Comparison of ENCODE assay signal across 10 mouse cellular contexts in the genomic region with DNA sequence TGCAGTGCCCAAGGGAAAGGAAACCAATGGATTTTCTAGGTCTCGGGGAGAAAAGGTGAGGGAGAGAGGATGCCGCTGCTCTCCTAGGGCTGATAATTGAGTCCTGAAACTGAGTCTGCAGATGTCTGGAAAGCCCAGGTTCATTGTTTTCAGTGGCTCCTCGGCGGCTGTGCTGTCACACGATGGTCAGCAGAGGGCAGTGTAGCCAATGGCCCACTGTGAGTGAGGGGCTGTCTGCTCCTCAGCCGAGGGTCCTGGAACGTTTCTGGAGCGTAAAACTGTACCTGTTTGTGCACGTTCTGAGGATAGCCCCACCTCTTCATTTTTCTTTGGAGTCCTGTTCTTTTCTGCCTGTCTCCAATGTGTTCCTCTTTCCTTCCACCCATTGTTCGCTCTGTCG. TPM values are rescaled to one million over a fixed set of nuclear protein-coding genes. Genes with fewer than 3 reads are reported as not detected.
DNase-seq lines count a peak whose midpoint lies in the region; ATAC-seq and TF ChIP-seq lines count a peak whose summit lies in the region.
"Had no signal": no experiment of that assay in that cellular context is flagged by ENCODE, and none has a peak within 500 bp of the region (broad histone marks: within the 10 kb centered on the region; RNA-seq: fewer than 3 reads in every experiment).

No protein-coding gene starts in this region.

- H3K27ac ChIP-seq in forebrain, embryonic 10.5 days: no peak overlapping the region
- no peak overlapping the region for H3K27ac ChIP-seq in forebrain, embryonic 13.5 days
- no peak overlapping the region for H3K27ac ChIP-seq in liver, adult 2 months (replicated peaks; ENCODE audit: insufficient read depth, low read depth, low read length)
- no peak overlapping the region for H3K27ac ChIP-seq in MEL (ENCODE audit: control insufficient read depth, low read depth, low read length)
- no peak overlapping the region for H3K27ac ChIP-seq in midbrain, embryonic 13.5 days
- H3K27ac ChIP-seq: liver, embryonic 15.5 days had no signal

- DNase-seq in forebrain, embryonic 10.5 days (ENCODE audit: extremely low spot score, low spot score): peak; percentile 51
- DNase-seq in liver, adult 2 months (ENCODE audit: extremely low read depth, low read depth, low spot score): no peak
- DNase-seq in liver (no peak), MEL (ENCODE audit: low read depth, low spot score) (no peak)
- no peak for DNase-seq in gastrocnemius, postnatal 10 days
- DNase-seq in yolk sac, embryonic 10.5 days (ENCODE audit: low spot score): no peak
- DNase-seq: kidney, adult 11 months had no signal

- 38% methylated on average over 11 of the region's 11 CpGs for WGBS in forebrain, embryonic 10.5 days
- 25% methylated on average over 11 of the region's 11 CpGs for WGBS in forebrain, embryonic 13.5 days
- 36% methylated on average over 11 of the region's 11 CpGs for WGBS in liver, adult 2 months
- 29% methylated on average over 11 of the region's 11 CpGs for WGBS in midbrain, embryonic 13.5 days

- H3K27me3 ChIP-seq in forebrain, embryonic 10.5 days (ENCODE audit: poor library complexity, severe bottlenecking): no peaks in the 10 kb centered on the region
- 0 out of 2 replicates have a peak, but pooled peaks cover 12% of the 10 kb centered on the region for H3K27me3 ChIP-seq in forebrain, embryonic 13.5 days
- H3K27me3 ChIP-seq in liver, adult 2 months (ENCODE audit: control insufficient read depth, insufficient read depth, low read length): no peaks in the 10 kb centered on the region
- no peaks in the 10 kb centered on the region for H3K27me3 ChIP-seq in MEL (ENCODE audit: control insufficient read depth in 1 of 2, insufficient read depth in 2 of 2, low read length in 2 of 2)
- no peaks in the 10 kb centered on the region; the same call in 1 of the 2 replicates for H3K27me3 ChIP-seq in midbrain, embryonic 13.5 days
- H3K27me3 ChIP-seq: liver, embryonic 15.5 days had no signal

- no peaks in the 10 kb centered on the region for H3K4me1 ChIP-seq in forebrain, embryonic 10.5 days
- H3K4me1 ChIP-seq in forebrain, embryonic 13.5 days: 0 out of 2 replicates have a peak, but pooled peaks cover 6% of the 10 kb centered on the region
- no peaks in the 10 kb centered on the region for H3K4me1 ChIP-seq in liver, adult 2 months (ENCODE audit: control insufficient read depth, insufficient read depth, low read length)
- H3K4me1 ChIP-seq in MEL (ENCODE audit: control insufficient read depth in 1 of 2, insufficient read depth in 2 of 2, low read length in 2 of 2): no peaks in the 10 kb centered on the region
- H3K4me1 ChIP-seq in midbrain, embryonic 13.5 days (replicated peaks): no peaks in the 10 kb centered on the region
- H3K4me1 ChIP-seq: liver, embryonic 15.5 days had no signal

- no peak for TF ChIP-seq EP300 in MEL (IDR thresholded peaks at IDR 0.05; ENCODE audit: low read depth in 1 of 2, low read length in 2 of 2)

- no peak for TF ChIP-seq RAD21 in MEL (IDR thresholded peaks at IDR 0.05; ENCODE audit: low read depth, low read length)

- peak; percentile 53 for TF ChIP-seq CTCF in liver, adult 2 months (IDR thresholded peaks at IDR 0.05; ENCODE audit: low read depth, low read length)
- TF ChIP-seq CTCF in MEL (IDR thresholded peaks at IDR 0.05 in 2 of 3, conservative IDR thresholded peaks at IDR 0.05 in 1 of 3; ENCODE audit: control insufficient read depth in 1 of 3, insufficient read depth in 1 of 3, low read depth in 2 of 3, low read length in 3 of 3, poor library complexity in 1 of 3, severe bottlenecking in 1 of 3): peak; percentile 2 to 40 (median 14); a peak in 3 of 6 replicates

- no peak overlapping the region for H3K9ac ChIP-seq in forebrain, embryonic 13.5 days
- no peak overlapping the region for H3K9ac ChIP-seq in liver, adult 2 months (ENCODE audit: low read depth, low read length)
- no peak overlapping the region for H3K9ac ChIP-seq in MEL (ENCODE audit: control insufficient read depth, low read depth, low read length, poor library complexity, severe bottlenecking)
- no peak overlapping the region for H3K9ac ChIP-seq in midbrain, embryonic 13.5 days (replicated peaks)
- H3K9ac ChIP-seq: liver, embryonic 15.5 days had no signal

- ATAC-seq in forebrain, embryonic 13.5 days: no peak
- 0 out of 2 replicates have a peak, but pooled peaks have one; percentile 27 for ATAC-seq in midbrain, embryonic 13.5 days

- H3K9me3 ChIP-seq in forebrain, embryonic 10.5 days: no peaks in the 10 kb centered on the region
- H3K9me3 ChIP-seq in forebrain, embryonic 13.5 days (replicated peaks): no peaks in the 10 kb centered on the region
- H3K9me3 ChIP-seq in MEL (replicated peaks; ENCODE audit: insufficient read depth, low read length): no peaks in the 10 kb centered on the region
- H3K9me3 ChIP-seq in midbrain, embryonic 13.5 days: no peaks in the 10 kb centered on the region
- H3K9me3 ChIP-seq: liver, embryonic 15.5 days had no signal

- H3K79me2 ChIP-seq in liver, adult 2 months (ENCODE audit: control insufficient read depth, insufficient read depth, low read length): no peaks in the 10 kb centered on the region
- no peaks in the 10 kb centered on the region for H3K79me2 ChIP-seq in MEL (ENCODE audit: control insufficient read depth, insufficient read depth, low read length, poor library complexity)

- TF ChIP-seq POLR2A in liver, adult 2 months (IDR thresholded peaks at IDR 0.05; ENCODE audit: extremely low read depth, insufficient read depth, low read length): no peak
- TF ChIP-seq POLR2A in MEL (IDR thresholded peaks at IDR 0.05; ENCODE audit: control insufficient read depth in 1 of 2, insufficient read depth in 1 of 2, low read depth in 1 of 2, low read length in 2 of 2, poor library complexity in 1 of 2): no peak

- H3K4me2 ChIP-seq in forebrain, embryonic 13.5 days: no peak overlapping the region
- H3K4me2 ChIP-seq in midbrain, embryonic 13.5 days (replicated peaks): no peak overlapping the region
- H3K4me2 ChIP-seq: liver, embryonic 15.5 days had no signal

- H3K4me3 ChIP-seq in forebrain, embryonic 10.5 days: no peak overlapping the region
- no peak overlapping the region for H3K4me3 ChIP-seq in forebrain, embryonic 13.5 days
- no peak overlapping the region for H3K4me3 ChIP-seq in liver, adult 2 months (ENCODE audit: insufficient read depth, low read depth, low read length)
- no peak overlapping the region for H3K4me3 ChIP-seq in MEL (ENCODE audit: control insufficient read depth in 1 of 2, insufficient read depth in 1 of 2, low read depth in 2 of 2, low read length in 2 of 2)
- H3K4me3 ChIP-seq in midbrain, embryonic 13.5 days (replicated peaks): no peak overlapping the region
- H3K4me3 ChIP-seq: liver, embryonic 15.5 days had no signal

- H3K36me3 ChIP-seq in forebrain, embryonic 10.5 days (replicated peaks): no peaks in the 10 kb centered on the region
- H3K36me3 ChIP-seq in forebrain, embryonic 13.5 days (ENCODE audit: poor library complexity, severe bottlenecking): no peaks in the 10 kb centered on the region
- H3K36me3 ChIP-seq in liver, adult 2 months (ENCODE audit: control insufficient read depth, insufficient read depth, low read length): no peaks in the 10 kb centered on the region
- H3K36me3 ChIP-seq in MEL (ENCODE audit: control insufficient read depth in 1 of 2, insufficient read depth in 2 of 2, low read length in 2 of 2): no peaks in the 10 kb centered on the region
- H3K36me3 ChIP-seq in midbrain, embryonic 13.5 days: no peaks in the 10 kb centered on the region
- H3K36me3 ChIP-seq: liver, embryonic 15.5 days had no signal

TF ChIP-seq in MEL, 35 proteins besides CTCF, POLR2A, EP300 and RAD21:
- TF ChIP-seq HCFC1 (IDR thresholded peaks at IDR 0.05; ENCODE audit: low read depth, low read length): no peak
- TF ChIP-seq MXI1 (IDR thresholded peaks at IDR 0.05; ENCODE audit: low read depth, low read length): no peak
- no peak for TF ChIP-seq TAL1 (IDR thresholded peaks at IDR 0.05; ENCODE audit: low read length)
- no peak for TF ChIP-seq ZMIZ1 (IDR thresholded peaks at IDR 0.05; ENCODE audit: low read depth, low read length)
- TF ChIP-seq ZNF384 (IDR thresholded peaks at IDR 0.05; ENCODE audit: low read depth, low read length): no peak
- no peak for TF ChIP-seq TCF12 (IDR thresholded peaks at IDR 0.05; ENCODE audit: low read depth, low read length)
- no peak for TF ChIP-seq GABPA (IDR thresholded peaks at IDR 0.05; ENCODE audit: low read depth, low read length)
- TF ChIP-seq KAT2A (conservative IDR thresholded peaks at IDR 0.05; ENCODE audit: low read depth, low read length): no peak

RNA-seq across cellular contexts. Expression of gene Cmtr2, which starts 13.7 kb away (rescaled TPM):
- polyA plus RNA-seq in forebrain, embryonic 10.5 days (2016; fragmentation: Nextera tagmentation; extraction: Ambion mirVana): 11.2 and 11.9 TPM in 2 replicates
- polyA plus RNA-seq in forebrain, embryonic 13.5 days (2015; fragmentation: Nextera tagmentation; extraction: Ambion mirVana): 10.2 and 12.7 TPM in 2 replicates
- 3.3 and 3.7 TPM in 2 replicates for total RNA-seq in liver, adult 2 months (2014; rRNA removed)
- 1.6 and 1.7 TPM in 2 replicates for polyA plus RNA-seq in liver, adult 2 months (2012; rRNA removed)
- 17.2 and 23.5 TPM in 2 replicates for total RNA-seq in MEL (2012; rRNA removed)
- 10 to 100 TPM in 1 of 2 experiments, not detected in 1; 11.6 TPM for polyA plus RNA-seq in MEL (2012; ENCODE audit: insufficient read depth in 1 of 2, insufficient read length in 2 of 2, low read depth in 1 of 2, low replicate concordance in 2 of 2, missing spikeins in 1 of 2)
- 12.8 and 14.6 TPM in 2 replicates for polyA plus RNA-seq in midbrain, embryonic 13.5 days (2015; fragmentation: Nextera tagmentation; extraction: Ambion mirVana)
- 1 to 10 TPM; 3.7 to 4.7 TPM for total RNA-seq in gastrocnemius, postnatal 10 days (2021)

RNA-seq across cellular contexts. Expression of gene Calb2, which starts 33.8 kb away (rescaled TPM):
- 8.7 and 12.7 TPM in 2 replicates for polyA plus RNA-seq in forebrain, embryonic 10.5 days (2016; fragmentation: Nextera tagmentation; extraction: Ambion mirVana)
- polyA plus RNA-seq in forebrain, embryonic 13.5 days (2015; fragmentation: Nextera tagmentation; extraction: Ambion mirVana): 49.9 and 60.7 TPM in 2 replicates
- not detected in 2 replicates for total RNA-seq in liver, adult 2 months (2014; rRNA removed)
- polyA plus RNA-seq in liver, adult 2 months (2012; rRNA removed): not detected in 2 replicates
- total RNA-seq in MEL (2012; rRNA removed): 0.10 and 0.12 TPM in 2 replicates
- polyA plus RNA-seq in MEL (2012; ENCODE audit: insufficient read depth in 1 of 2, insufficient read length in 2 of 2, low read depth in 1 of 2, low replicate concordance in 2 of 2, missing spikeins in 1 of 2): under 1 TPM in 1 of 2 experiments, not detected in 1; 0.82 TPM
- 39.6 and 57.6 TPM in 2 replicates for polyA plus RNA-seq in midbrain, embryonic 13.5 days (2015; fragmentation: Nextera tagmentation; extraction: Ambion mirVana)
- total RNA-seq in gastrocnemius, postnatal 10 days (2021): under 1 TPM; 0.38 to 0.65 TPM
- polyA plus RNA-seq: liver, embryonic 15.5 days had no signal
